Mouse (Mus musculus) spleen, adult 10 weeks (tissue): ENCODE data around the gene Ccdc186. TPM values are rescaled to one million over a fixed set of nuclear protein-coding genes. Genes with fewer than 3 reads are reported as not detected.

Experiments
- polyA plus RNA-seq: library from polyadenylated mRNA; stranded (reverse); fragments of 350-450 nt; fragmentation: Illumina TruSeq; extraction: RNeasy Lipid Tissue Mini Kit (QIAGEN cat#74804); gene quantifications from one replicate; pipeline ENCODE4 v1.2.3, GENCODE M21; 2015; ENCODE audit warnings: low replicate concordance; ENCODE audit not compliant: insufficient read depth

The Ccdc186 gene
- polyA plus RNA-seq, result 26.5 TPM

GRCm38 (mm10) chr19:56821798-56822447 lies at the start of gene Ccdc186:
Gene Ccdc186 (minus strand): TSS chr19:56822190.

GRCm38 (mm10) chr19:56826047-56826631 lies 4.1 kb upstream of the Ccdc186 start, which contains the start of gene Tdrd1:
Gene Tdrd1 (plus strand): TSS chr19:56826209.

Other genes with a start within 250 kb of the Ccdc186 start
- 1.7 TPM for gene Adrb1, start 100.0 kb downstream of the Ccdc186 start, polyA plus RNA-seq
- gene Tdrd1, start 4.0 kb upstream of the Ccdc186 start, polyA plus RNA-seq, result 0.07 TPM
- gene Vwa2, start 52.1 kb upstream of the Ccdc186 start, polyA plus RNA-seq, result not detected
- 11.1 TPM for gene Afap1l2, start 186.0 kb upstream of the Ccdc186 start, polyA plus RNA-seq